Mouse (Mus musculus) kidney, adult 11 months (tissue): ENCODE results near the gene Nutf2-ps1.
"Not testable (repeated sequence)": the region's sequence is repeated elsewhere in the genome, so short reads cannot be mapped to it uniquely, and the experiment has no call there.

Source experiments
- DNase-seq: peaks from one replicate; pipeline ENCODE4 v3.0.0; 2022

The Nutf2-ps1 gene

DNA sequence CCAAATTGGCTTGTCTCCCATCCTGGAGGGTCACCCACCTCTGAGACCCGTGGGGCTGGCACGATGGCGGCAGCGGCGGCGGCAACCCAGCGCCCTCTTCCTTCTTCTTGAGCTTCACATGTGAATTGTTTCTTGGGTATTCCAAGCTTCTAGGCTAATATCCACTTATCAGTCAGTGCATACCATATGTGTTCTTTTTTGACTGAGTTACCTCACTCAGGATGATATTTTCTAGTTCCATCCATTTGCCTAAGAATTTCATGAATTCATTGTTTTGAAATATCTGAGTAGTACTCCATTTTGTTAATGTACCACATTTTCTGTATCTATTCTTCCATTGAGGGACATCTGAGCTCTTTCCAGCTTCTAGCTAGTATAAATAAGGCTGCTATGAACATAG lies at the start of gene Nutf2-ps1:
Gene Nutf2-ps1 (minus strand): TSS at position 101 of the 400 bp plus-strand sequence.
- DNase-seq, result not testable (repeated sequence)

DNA sequence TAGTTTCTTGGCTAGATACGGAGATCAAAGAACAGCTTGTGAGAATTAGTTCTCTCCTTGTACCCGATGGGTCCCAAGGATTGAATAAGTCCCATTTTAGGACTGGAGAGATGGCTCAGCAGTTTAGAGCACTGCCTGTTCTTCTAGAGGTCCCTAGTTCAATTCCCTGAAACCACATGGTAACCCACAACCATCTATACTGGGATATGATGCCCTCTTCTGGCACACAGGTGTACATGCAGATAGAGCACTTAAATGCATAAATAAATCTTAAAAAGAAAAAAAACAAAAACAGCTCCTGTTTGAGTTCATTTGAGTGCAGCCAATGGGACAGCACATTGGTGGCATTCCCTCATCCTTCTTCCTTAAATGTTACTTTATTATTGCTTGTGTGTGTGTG lies 49.2 kb upstream of the Nutf2-ps1 start:
- no peak for DNase-seq

DNA sequence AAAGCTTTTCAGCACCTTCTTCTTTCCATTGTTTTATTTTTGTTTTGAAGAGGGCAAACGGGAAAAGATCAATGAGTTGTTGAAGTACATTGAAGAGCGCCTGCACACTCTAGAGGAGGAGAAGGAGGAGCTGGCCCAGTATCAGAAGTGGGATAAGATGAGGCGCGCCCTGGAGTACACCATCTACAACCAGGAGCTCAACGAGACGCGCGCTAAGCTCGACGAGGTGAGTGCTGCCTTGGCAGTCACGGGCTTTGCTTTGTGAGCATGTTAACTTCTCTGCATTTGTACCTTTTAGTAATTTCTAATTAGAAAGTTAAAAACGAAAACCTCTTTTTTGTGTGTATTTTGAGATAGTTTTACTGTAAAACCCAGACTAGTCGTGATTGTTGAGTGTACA lies 32.8 kb upstream of the Nutf2-ps1 start:
- no peak for DNase-seq

DNA sequence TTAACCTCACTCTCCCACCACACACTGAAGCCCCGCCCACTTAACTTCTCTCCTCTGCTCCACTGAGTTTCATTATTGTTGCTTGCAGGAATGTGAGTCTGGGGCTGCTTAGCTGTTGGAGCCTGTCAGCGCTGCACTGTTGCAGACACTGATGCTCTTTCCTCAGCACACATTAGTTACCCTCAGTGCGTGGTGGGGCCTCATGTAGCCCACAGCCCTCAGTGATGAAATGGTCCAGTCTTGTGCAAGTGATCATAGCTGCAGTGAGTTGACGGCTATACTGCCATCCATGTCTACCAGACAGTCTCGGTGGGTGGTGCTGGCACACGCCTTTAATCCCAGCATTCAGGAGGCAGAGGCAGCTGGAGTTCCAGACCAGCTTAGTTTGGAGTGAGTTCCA lies 20.1 kb upstream of the Nutf2-ps1 start:
- no peak for DNase-seq

DNA sequence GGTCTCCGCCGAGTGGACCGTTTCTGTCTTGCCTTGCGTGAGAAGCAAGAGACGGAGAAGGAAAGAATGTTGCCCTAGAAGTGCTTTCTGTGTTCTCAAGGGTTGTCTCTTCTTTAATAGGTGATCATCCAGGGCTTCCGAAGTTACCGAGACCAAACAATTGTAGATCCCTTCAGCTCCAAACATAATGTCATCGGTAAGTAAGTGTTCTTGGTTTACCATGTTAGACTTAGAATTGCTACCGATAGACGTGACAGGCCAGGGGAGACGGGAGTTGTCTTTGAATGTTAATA lies 12.4 kb upstream of the Nutf2-ps1 start:
- no peak for DNase-seq

DNA sequence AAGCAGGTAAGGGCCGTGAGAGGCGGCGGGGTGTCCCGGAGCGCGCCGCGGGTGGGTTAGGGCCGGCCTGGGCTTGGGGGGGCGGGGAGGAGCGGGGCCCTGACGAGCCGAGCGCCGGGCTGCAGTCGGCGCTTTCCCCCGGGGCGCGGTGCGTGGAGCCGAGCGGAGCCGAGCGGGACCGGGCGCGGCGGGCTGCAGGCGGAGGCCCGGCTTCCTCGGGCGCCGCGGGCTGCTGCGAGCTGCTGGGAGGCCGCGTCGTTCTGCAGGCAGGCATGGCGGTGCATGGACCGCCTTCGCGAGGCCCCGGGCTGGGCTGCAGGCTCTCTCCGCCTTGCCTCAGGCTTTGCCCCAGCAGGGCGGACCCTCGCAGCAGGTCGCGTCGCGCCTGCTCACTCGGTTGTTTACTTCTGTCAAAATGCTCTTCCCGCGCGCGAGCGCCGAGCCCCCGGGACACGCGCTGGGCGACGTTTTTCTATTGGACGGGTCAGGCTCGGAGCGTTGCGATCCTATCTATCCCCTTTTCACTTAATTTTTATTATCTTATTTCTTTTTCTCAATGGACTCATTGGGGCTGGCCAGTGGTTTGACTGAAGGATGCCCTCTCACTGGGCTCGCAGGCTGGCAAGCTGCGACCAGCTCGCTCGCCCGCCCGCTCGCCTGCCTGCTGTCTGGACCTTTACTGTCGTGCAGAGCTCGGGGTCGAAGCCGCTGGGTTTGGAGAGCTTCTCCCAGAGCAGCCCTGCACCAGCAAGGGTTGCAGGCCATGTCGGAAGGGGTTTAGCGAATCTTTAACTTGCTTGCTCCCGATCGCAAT lies 11.9 kb upstream of the Nutf2-ps1 start:
- DNase-seq, result peak; percentile 44

DNA sequence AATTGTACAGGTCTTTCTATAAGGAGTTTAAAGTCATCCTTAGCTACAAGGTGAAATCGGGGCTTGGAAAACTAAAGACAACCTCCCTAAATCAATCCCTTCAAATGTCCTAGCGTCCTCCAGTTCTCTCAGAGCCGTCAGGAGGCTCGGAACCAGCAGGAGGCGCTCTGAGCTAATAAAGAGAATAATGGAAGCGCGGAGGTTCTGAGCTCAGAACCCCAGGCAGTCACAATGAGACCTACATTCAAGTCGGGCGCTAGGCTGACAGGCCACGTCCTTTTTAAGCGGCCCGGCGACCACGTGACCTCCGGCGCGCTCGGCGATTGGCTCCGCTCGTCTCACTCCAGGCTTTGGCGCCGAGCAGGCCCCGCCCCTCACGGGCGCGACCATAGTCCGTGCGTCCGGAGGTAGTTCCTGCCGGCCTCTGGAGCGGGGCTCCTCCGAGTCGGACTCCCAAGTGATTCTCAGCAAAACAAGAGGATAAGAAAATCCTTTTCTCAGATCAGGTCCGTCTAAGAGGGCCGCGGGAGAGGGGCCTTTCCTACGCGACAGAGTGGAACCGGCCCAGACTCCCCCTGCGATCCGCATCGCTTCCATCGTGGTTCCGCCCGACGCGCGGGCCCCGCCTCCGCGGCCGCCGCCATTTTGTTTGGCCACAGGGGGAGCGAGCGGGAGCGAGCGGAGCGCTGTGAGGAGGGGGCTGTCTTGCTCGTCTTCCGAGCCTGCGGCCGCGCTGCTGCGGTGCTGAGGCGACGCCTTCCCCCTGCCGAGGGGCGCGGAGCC lies 11.1 kb upstream of the Nutf2-ps1 start, which contains the start of gene Smc3:
Gene Smc3 (plus strand): TSS at position 642 of the 783 bp plus-strand sequence.
- DNase-seq, result peak; percentile 99

DNA sequence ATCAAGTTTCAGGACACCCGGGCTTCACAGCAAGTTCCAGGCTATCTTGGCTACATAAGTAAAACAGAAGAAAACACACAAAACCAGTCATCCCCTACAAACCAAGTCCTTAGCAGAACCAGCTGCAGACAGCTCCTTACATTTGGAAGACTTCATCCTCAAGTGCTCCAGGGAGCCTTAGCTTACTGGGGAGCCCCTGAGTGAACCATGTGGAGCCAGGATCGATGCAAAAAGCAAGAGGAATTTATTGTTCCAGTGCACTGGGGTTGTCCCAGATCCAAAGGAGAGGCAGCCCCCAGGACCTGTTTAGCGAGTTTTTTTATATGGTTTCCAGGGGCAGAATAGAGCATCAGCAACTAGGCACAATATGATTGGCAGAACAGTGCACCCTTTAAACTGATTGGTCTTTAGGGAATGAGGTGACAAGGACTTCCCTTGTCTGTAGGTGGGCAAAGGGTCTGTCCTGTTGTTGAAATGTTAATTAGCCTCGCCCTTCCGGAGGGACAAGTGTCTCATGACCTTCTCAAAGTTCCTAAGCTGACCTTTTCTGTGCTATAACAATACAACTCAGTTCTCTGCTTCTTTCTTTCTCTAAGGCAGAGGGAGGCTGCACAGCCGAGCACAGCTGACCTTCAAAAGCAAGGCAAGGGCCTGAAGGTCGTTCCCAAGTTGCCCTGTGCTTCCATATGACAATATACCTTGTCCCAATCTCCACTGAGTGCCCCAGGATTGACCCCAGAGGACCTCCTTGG lies 8.0 kb upstream of the Nutf2-ps1 start:
- no peak for DNase-seq

DNA sequence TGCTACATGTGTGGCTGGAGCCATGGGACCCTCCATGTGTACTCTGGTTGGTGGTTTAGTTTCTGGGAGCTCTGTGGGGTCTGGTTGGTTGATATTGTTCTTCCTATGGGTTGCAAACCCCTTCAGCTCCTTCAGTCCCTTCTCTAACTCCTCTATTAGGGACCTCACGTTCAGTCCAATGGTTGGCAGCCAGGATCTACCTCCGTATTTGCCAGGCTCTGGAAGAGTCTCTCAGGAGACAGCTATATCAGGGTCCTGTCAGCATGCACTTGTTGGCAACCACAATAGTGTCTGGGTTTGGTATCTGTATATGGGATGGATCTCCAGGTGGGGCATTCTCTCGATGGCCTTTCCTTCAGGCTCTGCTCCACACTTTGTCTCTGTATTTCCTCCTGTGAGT lies 1.2 kb downstream of the Nutf2-ps1 start:
- not testable (repeated sequence) for DNase-seq

DNA sequence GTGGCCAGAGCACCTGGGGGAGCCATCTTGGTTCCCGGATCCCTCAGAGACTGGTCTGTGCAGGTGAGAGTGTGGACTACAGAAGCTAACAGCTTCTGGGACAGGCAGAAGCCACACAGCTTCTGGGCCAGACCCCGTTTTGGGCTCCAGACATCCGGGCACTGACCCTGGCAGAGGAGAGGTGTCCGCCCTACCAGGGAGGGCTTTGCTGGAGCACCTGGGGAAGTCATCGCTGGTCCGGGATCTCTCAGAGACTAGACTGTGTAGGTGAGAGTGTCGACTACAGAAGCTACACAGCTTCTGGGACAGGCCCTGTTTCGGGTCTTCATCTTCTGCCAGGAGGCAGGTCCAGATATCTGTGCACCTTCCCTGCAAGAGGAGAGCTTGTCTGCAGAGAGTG lies 8.6 kb downstream of the Nutf2-ps1 start:
- DNase-seq, result not testable (repeated sequence)

DNA sequence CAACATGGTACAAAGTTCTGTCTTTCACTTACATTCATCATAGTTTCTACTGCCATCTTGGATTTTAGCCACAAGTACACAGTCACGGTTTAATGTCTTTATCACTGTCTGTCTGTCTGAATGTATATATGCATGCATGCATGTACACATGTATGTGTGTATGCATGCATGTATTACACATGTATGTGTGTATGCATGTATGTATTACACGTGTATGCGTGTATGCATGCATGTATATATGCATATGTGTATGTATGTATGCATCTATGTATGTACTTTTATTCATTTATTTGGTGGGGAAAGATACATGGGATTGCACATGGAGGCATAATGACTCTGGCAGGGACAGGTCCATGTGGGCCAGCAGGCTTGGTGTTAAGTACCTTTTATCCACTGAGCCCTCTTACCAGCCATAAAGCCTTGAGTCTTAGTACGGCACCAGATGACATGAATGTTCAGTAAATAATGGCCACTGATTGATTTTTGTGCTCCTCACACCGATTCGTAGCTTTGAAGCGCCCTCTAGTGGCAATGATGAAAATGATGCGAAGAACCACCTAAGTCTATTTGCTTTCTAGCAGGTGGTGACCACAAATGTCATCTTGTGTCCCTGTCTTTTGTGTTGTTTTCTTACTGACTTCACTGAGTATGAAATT lies 10.1 kb downstream of the Nutf2-ps1 start:
- DNase-seq, result peak; percentile 28

DNA sequence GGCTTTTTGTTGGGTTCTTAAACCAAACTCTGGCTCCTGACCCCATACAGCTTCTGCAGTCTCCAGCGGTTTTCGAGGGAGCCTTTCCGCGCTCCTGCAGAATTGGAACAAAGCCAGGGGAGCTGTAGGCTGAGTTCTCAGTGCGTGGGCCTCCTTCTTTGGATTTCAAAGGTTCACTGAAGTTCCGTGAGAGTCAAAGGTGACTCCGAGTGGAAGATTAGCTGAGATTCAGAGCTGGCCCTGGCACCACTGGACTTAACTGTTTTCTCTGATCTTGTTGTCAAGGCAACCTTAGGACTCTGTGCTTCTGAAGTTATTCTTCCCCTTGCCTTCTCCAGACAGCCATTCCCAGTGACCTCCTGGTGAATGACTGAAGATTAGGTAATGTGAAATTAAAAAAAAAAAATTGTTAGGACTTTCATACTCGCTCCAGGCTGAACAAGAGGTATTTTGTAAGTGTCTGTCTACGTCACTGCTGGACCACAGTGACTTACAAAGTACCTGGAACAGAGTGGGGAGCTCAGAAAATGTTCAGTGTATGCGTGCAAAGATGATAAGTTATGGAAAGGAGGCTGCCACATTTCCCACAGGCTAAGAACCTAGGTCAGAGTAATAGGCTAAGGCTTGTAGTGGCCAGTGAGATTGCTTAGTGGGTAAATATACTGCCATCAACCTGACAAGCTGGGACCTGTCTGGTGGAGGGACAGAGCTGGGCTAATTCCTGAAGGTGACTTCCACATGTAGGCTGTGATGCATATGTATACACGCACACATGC lies 11.7 kb downstream of the Nutf2-ps1 start:
- peak; percentile 76 for DNase-seq

DNA sequence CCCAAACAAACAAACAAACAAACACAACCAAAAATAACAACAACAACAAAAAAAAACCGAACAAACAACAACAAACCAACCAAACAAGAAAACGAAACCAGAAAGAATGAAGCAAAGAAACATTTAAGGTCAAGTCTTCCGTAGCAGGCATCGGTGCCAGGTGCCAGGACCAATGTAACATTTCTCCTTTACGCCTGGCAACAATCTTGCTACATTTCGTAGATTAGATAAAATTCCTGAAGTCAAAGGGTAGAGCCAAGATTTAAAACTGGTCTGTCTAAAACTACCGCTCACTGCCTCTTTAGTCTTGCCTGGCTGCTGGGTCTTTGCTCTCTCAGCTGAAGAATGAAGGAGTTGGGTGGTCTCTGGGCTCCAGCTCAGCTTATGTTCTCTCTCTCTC lies 12.8 kb downstream of the Nutf2-ps1 start:
- DNase-seq, result no peak

DNA sequence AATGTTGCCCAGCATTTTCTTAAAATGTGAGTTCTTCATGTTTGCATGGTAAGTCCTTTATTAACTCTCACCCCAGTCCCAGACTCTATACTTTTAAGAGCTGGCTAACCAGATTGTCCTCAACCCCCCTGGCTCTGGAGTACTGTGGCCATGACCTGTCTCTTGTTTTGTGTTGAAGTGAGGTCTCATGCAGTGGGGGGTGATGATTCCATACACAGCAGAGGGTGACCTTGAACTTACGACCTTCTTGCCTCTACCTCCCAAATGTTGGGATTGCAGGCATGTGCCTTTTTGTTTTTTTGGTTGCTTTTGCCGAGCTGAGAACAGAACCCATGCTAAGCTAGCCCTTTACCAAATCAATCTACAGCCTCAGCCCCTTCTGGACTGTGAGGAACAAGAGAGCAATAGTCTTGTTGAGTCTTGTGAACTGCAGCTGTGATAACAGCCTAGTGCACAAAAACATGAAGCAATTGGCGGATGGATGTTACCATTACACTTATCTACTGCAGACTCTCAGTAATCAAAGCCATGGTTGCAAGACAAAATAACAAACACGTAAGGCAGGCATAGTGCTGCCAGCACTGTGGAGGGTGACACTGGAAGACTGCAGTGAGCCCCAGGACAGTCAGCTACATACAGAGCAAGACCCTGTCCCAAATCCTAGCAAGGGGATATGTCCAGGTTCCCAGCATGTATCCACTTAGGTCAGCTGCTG lies 13.4 kb downstream of the Nutf2-ps1 start:
- DNase-seq, result no peak

DNA sequence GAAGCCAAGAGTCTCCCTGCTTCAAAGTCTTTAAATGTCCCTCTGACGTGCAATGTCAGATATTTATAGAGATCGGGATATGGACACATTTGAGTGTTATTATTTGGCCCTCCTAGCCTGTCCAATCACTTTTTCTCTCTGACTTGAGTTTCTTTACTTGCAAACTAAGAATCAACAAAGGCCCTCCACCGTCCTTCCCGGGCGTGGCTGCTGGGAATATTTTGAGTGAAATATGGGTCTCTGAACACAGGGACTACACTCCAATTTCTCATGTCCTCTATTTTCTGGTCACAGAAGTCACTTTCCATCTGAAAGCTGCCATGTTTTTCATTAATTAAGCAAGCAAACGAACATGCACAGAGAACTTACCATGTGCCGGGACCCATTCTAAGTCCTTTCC lies 14.3 kb downstream of the Nutf2-ps1 start:
- DNase-seq, result no peak

DNA sequence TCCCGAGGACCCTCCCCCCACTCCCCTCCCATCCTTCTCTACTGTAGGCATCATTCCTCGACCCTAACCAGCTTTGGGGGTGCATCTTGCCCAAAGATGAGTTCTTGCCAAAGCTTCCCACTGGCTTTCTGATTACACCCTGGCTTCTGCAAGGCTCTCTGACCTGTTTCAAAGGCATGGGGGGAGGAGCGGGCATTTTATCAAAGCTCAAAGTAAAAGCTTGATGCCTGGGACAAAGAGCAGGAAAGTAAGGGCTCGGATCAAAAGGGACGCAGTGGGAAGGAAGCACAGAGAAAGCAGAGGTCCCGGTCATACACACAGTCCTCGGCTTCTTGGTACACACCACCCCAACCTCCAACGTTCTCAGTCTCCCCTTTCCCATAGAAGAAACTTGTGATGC lies 14.7 kb downstream of the Nutf2-ps1 start:
- no peak for DNase-seq

DNA sequence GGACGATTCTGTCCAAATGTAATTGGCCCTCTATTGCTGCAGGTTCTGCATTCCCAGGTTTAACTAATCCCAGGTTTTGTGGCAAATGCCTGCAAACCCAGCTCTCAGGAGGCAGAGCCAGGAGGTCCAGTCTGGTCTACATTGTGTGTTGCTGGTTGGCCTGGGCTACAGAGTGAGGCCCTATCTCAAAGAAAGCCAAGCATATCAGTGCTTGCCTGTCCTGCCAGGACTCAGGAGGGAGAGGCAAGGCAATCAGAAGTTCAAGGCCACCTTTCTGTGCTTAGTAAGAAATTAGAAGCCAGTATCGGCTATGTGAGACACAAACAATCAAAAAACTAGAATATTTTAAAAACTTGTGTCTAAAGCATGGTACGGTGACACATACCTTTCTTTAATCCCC lies 15.7 kb downstream of the Nutf2-ps1 start:
- no peak for DNase-seq

DNA sequence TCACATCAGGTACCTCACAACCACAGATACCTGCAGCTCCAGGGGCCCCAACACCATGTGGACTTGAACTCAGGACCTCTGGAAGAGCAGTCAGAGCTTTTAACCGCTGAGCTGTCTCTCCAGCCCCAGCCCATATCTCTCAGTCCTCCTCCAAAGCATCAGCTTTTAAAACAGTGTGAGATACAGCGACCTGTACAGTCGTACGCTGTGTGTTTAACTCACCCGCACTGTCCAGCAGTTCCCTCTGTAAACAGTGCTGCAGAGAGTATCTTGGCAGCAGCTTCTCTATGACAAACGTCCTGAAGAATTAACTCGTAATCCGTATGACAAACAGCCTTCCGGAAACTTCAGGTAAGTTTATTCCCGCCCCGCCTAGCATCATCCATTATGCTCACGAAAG lies 16.3 kb downstream of the Nutf2-ps1 start:
- DNase-seq, result no peak

DNA sequence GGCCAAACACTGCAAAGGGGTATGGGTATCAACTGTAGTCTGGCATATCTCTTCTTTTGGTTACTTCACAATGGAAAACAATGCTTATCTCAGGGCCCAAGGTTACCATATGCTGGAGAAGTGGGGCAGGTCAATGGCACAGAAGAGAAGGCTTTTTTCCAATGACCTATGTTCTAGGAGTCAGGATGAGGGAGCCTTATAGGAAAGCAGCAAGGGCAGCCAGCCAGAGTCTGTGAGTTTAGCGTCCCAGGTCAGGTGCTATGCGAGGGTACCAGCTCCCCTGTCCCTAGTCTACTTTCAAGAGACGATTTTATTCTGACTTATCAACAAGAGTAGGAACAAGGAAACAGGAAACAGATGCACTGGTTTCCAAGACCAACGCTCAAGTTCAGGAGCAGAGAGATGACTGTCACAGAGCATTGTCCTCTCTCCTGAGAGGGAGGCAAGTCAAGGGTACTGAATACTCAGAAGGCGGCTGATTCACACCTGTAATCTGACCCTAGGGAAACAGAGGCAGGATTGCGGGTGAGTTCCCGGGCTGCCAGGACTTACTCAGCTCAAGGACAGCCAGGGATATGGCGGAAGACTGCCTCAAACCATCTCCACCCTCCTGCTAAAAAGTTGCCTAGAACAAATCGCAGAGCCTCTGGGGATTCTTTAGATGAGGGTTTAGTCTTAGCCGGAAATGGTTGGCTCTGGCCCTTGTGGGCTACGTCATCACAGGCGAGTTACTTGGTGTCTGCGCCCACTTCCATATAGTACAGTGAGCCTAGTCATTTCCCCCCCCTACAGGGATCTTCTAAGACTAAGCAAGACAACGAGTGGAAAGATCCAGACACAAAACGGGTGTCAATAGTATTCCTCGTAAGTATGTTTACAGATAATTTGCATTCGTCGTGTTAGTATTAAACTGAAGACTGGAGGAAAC lies 17.1 kb downstream of the Nutf2-ps1 start:
- no peak for DNase-seq

DNA sequence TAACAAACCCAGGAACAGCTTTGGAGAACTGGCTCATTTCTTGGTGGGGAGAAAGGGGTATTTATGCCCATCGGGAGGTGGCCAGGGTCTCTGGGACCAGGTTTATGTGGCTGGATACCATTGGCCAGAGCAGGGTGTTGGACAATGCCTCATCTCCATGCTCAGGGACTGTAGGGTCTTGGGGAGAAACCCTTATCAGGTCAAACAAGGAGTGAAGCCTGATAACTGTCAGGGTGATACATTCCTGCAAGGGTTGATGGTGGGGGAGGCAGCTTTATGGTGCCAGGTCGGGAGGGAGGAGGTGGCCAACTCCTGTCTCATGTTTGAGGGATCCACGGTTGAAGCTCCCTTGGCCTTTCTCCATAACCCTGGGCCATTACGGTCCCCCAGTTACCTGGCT lies 17.8 kb downstream of the Nutf2-ps1 start:
- no peak for DNase-seq
